Mouse (Mus musculus) CH12.LX (cell line): ENCODE data around the gene Ezh1.

Source experiments
- BHLHE40 ChIP-seq: IDR thresholded peaks from 2 replicates; pipeline ENCODE4 v1.6.1; 2011; ENCODE audit warnings: mild to moderate bottlenecking, low read depth, low read length, improper control_type of control experiment
- CHD1 ChIP-seq: IDR thresholded peaks from 2 replicates; pipeline ENCODE4 v1.6.1; 2012; ENCODE audit warnings: low read depth, low read length, improper control_type of control experiment, inconsistent platforms
- CTCF ChIP-seq, 2 experiments: IDR thresholded peaks in 1 of 2; conservative IDR thresholded peaks in 1 of 2; 2 replicates each; pipeline ENCODE4 v1.5.1; 2011 to 2012; ENCODE audit warnings: low read depth in 2 of 2, low read length in 2 of 2, improper control_type of control experiment in 1 of 2, inconsistent platforms in 1 of 2, mild to moderate bottlenecking in 1 of 2, moderate library complexity in 1 of 2
- E2F4 ChIP-seq: IDR thresholded peaks from 2 replicates; pipeline ENCODE4 v1.6.1; 2011; ENCODE audit warnings: low read depth, low read length, improper control_type of control experiment; ENCODE audit not compliant: insufficient replicate concordance
- HCFC1 ChIP-seq: IDR thresholded peaks from 2 replicates; pipeline ENCODE4 v1.6.1; 2012; ENCODE audit warnings: low read depth, mild to moderate bottlenecking, inconsistent platforms, low read length, improper control_type of control experiment
- MAFK ChIP-seq: IDR thresholded peaks from 2 replicates; pipeline ENCODE4 v1.6.1; 2011; ENCODE audit warnings: low read length, improper control_type of control experiment; ENCODE audit not compliant: insufficient replicate concordance
- MAZ ChIP-seq: IDR thresholded peaks from 2 replicates; pipeline ENCODE4 v1.6.1; 2012; ENCODE audit warnings: low read depth, mild to moderate bottlenecking, inconsistent platforms, low read length, improper control_type of control experiment, moderate library complexity
- NRF1 ChIP-seq: IDR thresholded peaks from 2 replicates; pipeline ENCODE4 v1.6.1; 2014; ENCODE audit warnings: low read depth, mild to moderate bottlenecking, inconsistent platforms, low read length, improper control_type of control experiment, moderate library complexity
- POLR2A ChIP-seq: IDR thresholded peaks from 2 replicates; pipeline ENCODE4 v1.6.1; 2011; ENCODE audit warnings: low read depth, mild to moderate bottlenecking, improper control_type of control experiment, low read length
- SMC3 ChIP-seq: IDR thresholded peaks from 2 replicates; pipeline ENCODE4 v1.6.1; 2011; ENCODE audit warnings: low read depth, low read length, improper control_type of control experiment
- TBP ChIP-seq: conservative IDR thresholded peaks from 2 replicates; pipeline ENCODE4 v1.6.1; 2011; ENCODE audit warnings: low read depth, low read length, improper control_type of control experiment
- ZNF384 ChIP-seq: IDR thresholded peaks from 2 replicates; pipeline ENCODE4 v1.6.1; 2012; ENCODE audit warnings: low read depth, low read length, improper control_type of control experiment, inconsistent platforms

GRCm38 (mm10) chr11:101265906-101266305, 39.6 kb upstream of the Ezh1 start:
- TF ChIP-seq MAZ (no peak), POLR2A (no peak), TBP (no peak), SMC3 (no peak), CTCF (conservative IDR thresholded peaks at IDR 0.05 in 1 of 2, IDR thresholded peaks at IDR 0.05 in 1 of 2; ENCODE audit: low read depth in 2 of 2, low read length in 2 of 2) (no peak), E2F4 (no peak), NRF1 (no peak), CHD1 (no peak), HCFC1 (no peak), ZNF384 (no peak), MAFK (no peak), BHLHE40 (no peak)
